Mouse (Mus musculus) myocyte (in vitro differentiated cells): Measurements from ENCODE around the gene Gm10778.

ENCODE experiments used
- MAX ChIP-seq: IDR thresholded peaks from one replicate; pipeline ENCODE4 v1.6.1; 2011; ENCODE audit warnings: low read depth, mild to moderate bottlenecking, control low read depth
- MYOD1 ChIP-seq, 3 experiments: IDR thresholded peaks; one replicate each; pipeline ENCODE4 v1.6.1; 2011; ENCODE audit warnings: control low read depth in 2 of 3, low read depth in 2 of 3, mild to moderate bottlenecking in 2 of 3, moderate library complexity in 1 of 3; ENCODE audit not compliant: insufficient read length in 2 of 3, control insufficient read depth in 1 of 3
- MYOG ChIP-seq, 3 experiments: IDR thresholded peaks; one replicate each; pipeline ENCODE4 v1.6.1; 2011; ENCODE audit warnings: control low read depth in 2 of 3, low read depth in 2 of 3, mild to moderate bottlenecking in 2 of 3; ENCODE audit not compliant: insufficient read length in 2 of 3, control insufficient read depth in 1 of 3, insufficient read depth in 1 of 3
- POLR2A ChIP-seq: IDR thresholded peaks from one replicate; pipeline ENCODE4 v1.6.1; 2011; ENCODE audit warnings: low read depth, mild to moderate bottlenecking, control low read depth, moderate library complexity; ENCODE audit not compliant: insufficient read length
- TCF3 ChIP-seq: IDR thresholded peaks from one replicate; pipeline ENCODE4 v1.6.1; 2011; ENCODE audit warnings: low read depth, control low read depth; ENCODE audit not compliant: insufficient read length

GRCm38 (mm10) chr10:81608308-81608707 lies 40.6 kb upstream of the Gm10778 start:
- TF ChIP-seq TCF3 (no peak), POLR2A (no peak), MYOD1 (IDR thresholded peaks at IDR 0.05; ENCODE audit: control insufficient read depth in 1 of 3, insufficient read length in 2 of 3, low read depth in 2 of 3) (no peak), MYOG (IDR thresholded peaks at IDR 0.05; ENCODE audit: control insufficient read depth in 1 of 3, insufficient read depth in 1 of 3, insufficient read length in 2 of 3, low read depth in 2 of 3) (no peak), MAX (no peak)
